Mouse (Mus musculus): ENCODE data around the gene Ddah2.

GRCm38 (mm10) chr17:35019894-35020293, 38.9 kb upstream of the Ddah2 start:
- TF ChIP-seq CTCF (IDR thresholded peaks at IDR 0.05; ENCODE audit: borderline replicate concordance, insufficient read depth, low read depth, low read length) (no peak), POLR2A (IDR thresholded peaks at IDR 0.05; ENCODE audit: borderline replicate concordance, insufficient read depth, low read length) (no peak)

Measured in cerebellum, adult 2 months (tissue).